Mouse (Mus musculus) ES-Bruce4 (cell line): ENCODE measurements around the gene Col6a6. TPM values are rescaled to one million over a fixed set of nuclear protein-coding genes. Genes with fewer than 3 reads are reported as not detected.

Experiments used
- H3K27ac ChIP-seq: 2 replicates; pipeline ENCODE4 v1.5.1; 2012; ENCODE audit warnings: low read length, inconsistent platforms; ENCODE audit not compliant: insufficient read depth
- H3K27me3 ChIP-seq: 2 replicates; pipeline ENCODE4 v1.6.1; 2012; ENCODE audit warnings: mild to moderate bottlenecking, low read length, inconsistent platforms; ENCODE audit not compliant: control insufficient read depth, poor library complexity, insufficient read depth, severe bottlenecking
- H3K36me3 ChIP-seq: 2 replicates; pipeline ENCODE4 v1.6.1; 2012; ENCODE audit warnings: inconsistent platforms, mild to moderate bottlenecking, low read length, moderate library complexity; ENCODE audit not compliant: control insufficient read depth, poor library complexity, insufficient read depth, severe bottlenecking
- H3K4me1 ChIP-seq: one replicate; pipeline ENCODE4 v1.8.1; 2011; ENCODE audit warnings: low read length; ENCODE audit not compliant: control insufficient read depth, insufficient read depth
- H3K4me3 ChIP-seq: 2 replicates; pipeline ENCODE4 v1.5.1; 2011; ENCODE audit warnings: low read depth, mild to moderate bottlenecking, low read length
- H3K9ac ChIP-seq: 2 replicates; pipeline ENCODE4 v1.6.1; 2012; ENCODE audit warnings: low read depth, mild to moderate bottlenecking, inconsistent platforms; ENCODE audit not compliant: poor library complexity, severe bottlenecking
- H3K9me3 ChIP-seq: replicated peaks from 2 replicates; pipeline ENCODE4 v1.6.1; 2012; ENCODE audit warnings: mild to moderate bottlenecking, low read length, inconsistent platforms; ENCODE audit not compliant: control insufficient read depth, poor library complexity, insufficient read depth, severe bottlenecking
- CTCF ChIP-seq: IDR thresholded peaks from one replicate; pipeline ENCODE4 v1.8.1; 2011; ENCODE audit warnings: low read depth, low read length
- EP300 ChIP-seq: IDR thresholded peaks from 2 replicates; pipeline ENCODE4 v1.6.1; 2011; ENCODE audit warnings: low read depth, low read length; ENCODE audit not compliant: insufficient read depth
- POLR2A ChIP-seq: IDR thresholded peaks from one replicate; pipeline ENCODE4 v1.8.1; 2011; ENCODE audit warnings: low read length; ENCODE audit not compliant: insufficient read depth
- polyA plus RNA-seq: library from polyadenylated mRNA; stranded (reverse); fragments of >200 nt; gene quantifications from 2 replicates; pipeline ENCODE4 v1.2.4, GENCODE M21; 2011; ENCODE audit warnings: low read depth; ENCODE audit not compliant: missing spikeins, insufficient read depth, insufficient read length

Col6a6 gene
- polyA plus RNA-seq = not detected in 2 replicates

DNA sequence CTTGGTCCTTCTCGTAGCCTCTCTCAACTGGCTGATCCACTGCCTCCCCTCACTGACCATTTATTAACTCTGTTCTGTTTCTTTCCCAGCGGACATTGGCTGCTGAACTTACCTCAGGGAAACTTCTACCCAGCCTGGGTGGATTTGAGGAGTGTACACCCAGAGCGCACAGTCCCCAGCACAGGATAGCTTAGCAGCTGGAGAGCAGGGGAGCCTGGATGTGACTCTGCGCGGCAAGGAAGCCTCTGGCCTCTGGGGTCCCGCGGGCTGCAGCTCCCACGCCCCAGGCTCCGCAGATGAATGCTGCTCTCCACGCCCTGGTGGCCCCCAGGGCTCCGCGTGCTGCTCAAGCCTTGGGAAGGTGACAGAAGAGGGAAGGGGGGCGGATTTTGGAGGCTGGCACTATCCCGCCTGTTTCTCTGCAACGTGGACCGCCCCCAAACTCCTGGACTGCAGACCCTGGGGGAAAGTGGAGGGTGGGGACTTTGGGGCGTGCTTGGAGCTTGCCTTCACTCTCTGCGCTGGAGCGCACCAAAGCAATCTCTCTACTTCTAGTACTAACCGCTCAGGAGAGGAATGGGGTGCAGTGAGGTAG lies at the start of gene Col6a6:
Col6a6 (minus strand) TSS at position 370 of the 595 bp plus-strand sequence.
- no peak within 1 kb of the TSS for H3K9ac ChIP-seq
- TF ChIP-seq POLR2A = no peak
- TF ChIP-seq EP300 = no peak
- no peak for TF ChIP-seq CTCF
- H3K4me3 ChIP-seq = peak within 1 kb of the TSS; percentile 39; the same call in 1 of the 2 replicates
- H3K27me3 ChIP-seq = no peaks in the 10 kb centered on the region; the same call in 1 of the 2 replicates
- peaks cover 2% of the 10 kb centered on the region for H3K4me1 ChIP-seq
- no peaks in the 10 kb centered on the region for H3K9me3 ChIP-seq
- no peak within 1 kb of the TSS for H3K27ac ChIP-seq
- no peaks in the 10 kb centered on the region for H3K36me3 ChIP-seq

DNA sequence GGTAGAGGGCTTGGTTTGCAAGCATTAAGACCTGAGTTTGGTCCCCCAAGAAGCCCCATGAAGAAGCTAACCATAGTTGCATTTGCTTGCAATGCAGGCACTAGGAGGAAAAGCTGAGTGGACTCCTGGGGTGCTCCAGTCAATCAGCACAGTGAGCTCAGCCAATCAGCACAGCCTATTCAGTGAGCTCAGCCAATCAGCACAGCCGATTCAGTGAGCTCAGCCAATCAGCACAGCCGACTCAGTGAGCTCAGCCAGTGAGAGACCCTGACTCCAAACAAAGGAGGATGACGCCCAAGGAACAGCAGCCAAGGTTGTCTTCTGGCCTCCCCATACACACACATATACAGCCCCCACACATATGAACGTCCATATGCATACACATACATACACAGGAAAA lies 48.2 kb upstream of the Col6a6 start:
- H3K27me3 ChIP-seq = no peaks in the 10 kb centered on the region
- H3K36me3 ChIP-seq = no peaks in the 10 kb centered on the region
- H3K9me3 ChIP-seq = no peaks in the 10 kb centered on the region
- H3K9ac ChIP-seq = no peak overlapping the region
- H3K27ac ChIP-seq = no peak overlapping the region
- TF ChIP-seq EP300 (no peak), CTCF (no peak), POLR2A (no peak)
- no peaks in the 10 kb centered on the region for H3K4me1 ChIP-seq
- H3K4me3 ChIP-seq = no peak overlapping the region

DNA sequence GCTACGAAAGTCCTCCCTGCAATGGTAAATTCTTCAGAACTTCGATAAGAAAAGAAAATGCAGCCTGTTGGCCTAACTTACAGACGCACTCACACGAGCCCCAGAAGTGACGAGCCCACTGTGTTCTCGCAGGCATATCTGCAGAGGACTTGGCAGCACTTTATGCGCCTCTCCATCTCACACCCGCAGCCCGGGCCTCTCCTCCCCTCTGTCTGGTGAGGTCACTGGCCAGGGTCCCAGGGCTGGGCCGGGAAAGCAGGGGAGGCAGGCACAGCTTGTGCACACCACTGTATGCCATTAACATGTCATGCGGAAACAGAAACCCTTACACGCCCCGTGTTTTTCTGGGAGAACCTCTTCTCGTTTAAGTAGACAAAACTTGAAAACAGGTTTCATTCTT lies 43.7 kb upstream of the Col6a6 start:
- Histone ChIP-seq H3K27me3 (no peaks in the 10 kb centered on the region), H3K9me3 (no peaks in the 10 kb centered on the region), H3K36me3 (no peaks in the 10 kb centered on the region), H3K27ac (no peak overlapping the region), H3K4me1 (no peaks in the 10 kb centered on the region), H3K4me3 (no peak overlapping the region), H3K9ac (no peak overlapping the region)
- TF ChIP-seq EP300 (no peak), CTCF (no peak), POLR2A (no peak)

DNA sequence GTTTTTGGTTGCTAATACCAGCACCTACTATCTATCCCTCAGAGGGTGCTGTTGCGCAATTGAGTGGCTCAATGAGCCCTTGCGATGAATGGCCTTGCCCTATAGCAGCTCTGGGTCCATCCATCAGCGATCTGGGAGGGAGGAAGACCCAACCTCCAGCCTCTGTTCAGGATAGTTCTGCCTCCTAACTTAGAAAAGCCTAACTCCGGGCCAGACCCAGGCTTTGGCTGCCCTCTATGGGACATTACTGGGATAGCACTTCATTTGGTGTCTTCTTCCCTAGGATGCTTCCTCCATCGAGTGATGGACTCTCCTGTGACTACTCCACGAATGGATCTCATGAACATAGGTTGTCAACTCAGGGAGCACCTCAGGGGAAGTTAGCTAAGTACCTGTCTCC lies 29.8 kb upstream of the Col6a6 start:
- no peaks in the 10 kb centered on the region for H3K9me3 ChIP-seq
- H3K4me1 ChIP-seq = no peaks in the 10 kb centered on the region
- H3K27me3 ChIP-seq = no peaks in the 10 kb centered on the region
- no peaks in the 10 kb centered on the region for H3K36me3 ChIP-seq
- H3K27ac ChIP-seq = no peak overlapping the region
- no peak overlapping the region for H3K9ac ChIP-seq
- TF ChIP-seq EP300 (no peak), CTCF (peak; percentile 67)
- H3K4me3 ChIP-seq = no peak overlapping the region

DNA sequence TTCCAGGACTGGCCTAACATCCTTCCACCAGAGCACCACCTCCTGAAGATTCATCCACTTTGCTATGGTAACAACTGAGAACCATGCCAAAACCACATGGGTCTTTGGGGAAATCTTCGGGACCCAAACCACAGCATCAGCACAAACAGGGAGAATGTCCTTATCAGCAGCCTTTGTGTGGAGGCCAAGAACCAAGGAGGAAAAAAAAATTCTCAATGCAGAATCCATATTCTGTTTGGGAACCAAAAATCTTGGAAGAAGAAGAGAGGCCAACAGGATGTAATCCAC lies 24.8 kb upstream of the Col6a6 start:
- H3K27ac ChIP-seq = no peak overlapping the region
- no peak for TF ChIP-seq POLR2A
- H3K36me3 ChIP-seq = no peaks in the 10 kb centered on the region
- H3K9ac ChIP-seq = no peak overlapping the region
- H3K4me1 ChIP-seq = no peaks in the 10 kb centered on the region
- no peak overlapping the region for H3K4me3 ChIP-seq
- H3K27me3 ChIP-seq = no peaks in the 10 kb centered on the region
- no peaks in the 10 kb centered on the region for H3K9me3 ChIP-seq

DNA sequence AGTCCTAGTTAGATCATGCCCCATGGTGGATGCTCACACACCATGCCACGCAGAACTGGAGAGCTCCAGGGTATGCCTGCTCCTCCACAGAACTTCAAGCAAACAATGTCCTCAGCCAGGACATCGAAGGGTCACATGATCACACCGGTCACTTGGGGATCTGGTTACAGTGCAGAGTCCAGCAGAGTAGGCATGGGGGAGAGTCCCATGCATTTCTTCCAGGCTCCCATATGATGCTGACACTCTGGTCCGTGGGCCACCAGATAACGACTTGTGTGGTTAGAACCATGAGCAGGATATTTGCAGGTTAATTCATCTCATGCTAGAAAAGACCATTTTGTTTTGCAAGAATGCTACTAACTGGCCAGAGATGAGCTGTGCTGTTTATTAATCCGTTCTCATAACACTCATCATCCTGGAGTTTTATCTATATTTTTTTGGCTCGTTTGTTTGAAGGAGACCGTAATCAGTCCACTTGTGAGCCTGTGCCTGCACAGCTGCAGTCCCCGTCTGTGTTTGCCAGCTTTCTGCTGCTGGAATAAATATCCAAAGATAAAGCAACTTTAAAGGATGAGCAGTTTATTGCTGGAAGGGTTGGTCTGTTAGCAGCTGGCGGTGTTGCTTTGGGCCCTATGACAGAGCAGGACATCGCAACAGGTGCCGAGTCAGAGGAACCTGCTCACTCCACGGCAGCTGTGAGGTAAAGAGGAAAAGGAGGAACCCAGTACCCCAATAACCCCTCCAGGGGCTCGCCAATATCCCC lies 24.2 kb upstream of the Col6a6 start:
- no peaks in the 10 kb centered on the region for H3K36me3 ChIP-seq
- H3K27me3 ChIP-seq = no peaks in the 10 kb centered on the region
- H3K9me3 ChIP-seq = no peaks in the 10 kb centered on the region
- no peak overlapping the region for H3K4me3 ChIP-seq
- TF ChIP-seq EP300 (no peak), POLR2A (no peak), CTCF (no peak)
- no peaks in the 10 kb centered on the region for H3K4me1 ChIP-seq
- H3K9ac ChIP-seq = no peak overlapping the region
- no peak overlapping the region for H3K27ac ChIP-seq
